Mouse (Mus musculus): ENCODE measurements around the gene Arl8b. TPM values are rescaled to one million over a fixed set of nuclear protein-coding genes. Genes with fewer than 3 reads are reported as not detected.

Arl8b gene
- polyA plus RNA-seq, 1 experiment from 2014 or later: 78.7 TPM

GRCm38 (mm10) chr6:108754376-108754775 is 28.5 kb upstream of the Arl8b start:
- 68% methylated on average over 1 of the region's 1 CpGs for WGBS
- Histone ChIP-seq H3K4me3 (ENCODE audit: low read depth, low read length) (no peak overlapping the region), H3K36me3 (ENCODE audit: control insufficient read depth, insufficient read depth, low read length) (no peaks in the 10 kb centered on the region), H3K9ac (ENCODE audit: low read depth, low read length) (no peak overlapping the region), H3K9me3 (ENCODE audit: control insufficient read depth, low read length) (no peaks in the 10 kb centered on the region), H3K4me1 (ENCODE audit: control insufficient read depth, insufficient read depth, low read length) (no peaks in the 10 kb centered on the region), H3K27me3 (replicated peaks; ENCODE audit: control insufficient read depth, insufficient read depth, low read length) (no peaks in the 10 kb centered on the region), H3K4me2 (ENCODE audit: low read depth, low read length) (no peak overlapping the region), H3K27ac (replicated peaks; ENCODE audit: low read depth, low read length) (no peak overlapping the region)
- ATAC-seq (ENCODE audit: low read depth) (no peak), DNase-seq (ENCODE audit: low spot score) (peak; percentile 30)

GRCm38 (mm10) chr6:108755936-108756335 is 27.0 kb upstream of the Arl8b start:
- no peaks in the 10 kb centered on the region for H3K27me3 ChIP-seq (replicated peaks; ENCODE audit: control insufficient read depth, insufficient read depth, low read length)
- no peak overlapping the region for H3K27ac ChIP-seq (replicated peaks; ENCODE audit: low read depth, low read length)
- DNase-seq (ENCODE audit: low spot score) (no peak), ATAC-seq (ENCODE audit: low read depth) (no peak)
- H3K4me2 ChIP-seq (ENCODE audit: low read depth, low read length): no peak overlapping the region
- WGBS: 91% methylated on average over 7 of the region's 7 CpGs
- no peaks in the 10 kb centered on the region for H3K36me3 ChIP-seq (ENCODE audit: control insufficient read depth, insufficient read depth, low read length)
- H3K9ac ChIP-seq (ENCODE audit: low read depth, low read length): no peak overlapping the region
- no peak overlapping the region for H3K4me3 ChIP-seq (ENCODE audit: low read depth, low read length)
- H3K9me3 ChIP-seq (ENCODE audit: control insufficient read depth, low read length): no peaks in the 10 kb centered on the region
- no peaks in the 10 kb centered on the region for H3K4me1 ChIP-seq (ENCODE audit: control insufficient read depth, insufficient read depth, low read length)

- Histone ChIP-seq H3K36me3 (ENCODE audit: control insufficient read depth, insufficient read depth, low read length) (no peaks in the 10 kb centered on the region), H3K9ac (ENCODE audit: low read depth, low read length) (no peak overlapping the region), H3K9me3 (ENCODE audit: control insufficient read depth, low read length) (no peaks in the 10 kb centered on the region), H3K4me2 (ENCODE audit: low read depth, low read length) (no peak overlapping the region), H3K4me1 (ENCODE audit: control insufficient read depth, insufficient read depth, low read length) (no peaks in the 10 kb centered on the region), H3K27me3 (replicated peaks; ENCODE audit: control insufficient read depth, insufficient read depth, low read length) (no peaks in the 10 kb centered on the region), H3K27ac (replicated peaks; ENCODE audit: low read depth, low read length) (no peak overlapping the region), H3K4me3 (ENCODE audit: low read depth, low read length) (no peak overlapping the region)
- WGBS: 68% methylated on average over 10 of the region's 10 CpGs
- ATAC-seq (ENCODE audit: low read depth) (no peak), DNase-seq (ENCODE audit: low spot score) (no peak)
Measured at GRCm38 (mm10) chr6:108758997-108759697, 23.8 kb upstream of the Arl8b start.

- H3K27ac ChIP-seq (replicated peaks; ENCODE audit: low read depth, low read length): no peak overlapping the region
- no peak overlapping the region for H3K4me3 ChIP-seq (ENCODE audit: low read depth, low read length)
- no peak overlapping the region for H3K9ac ChIP-seq (ENCODE audit: low read depth, low read length)
- no peak for ATAC-seq (ENCODE audit: low read depth)
- H3K27me3 ChIP-seq (replicated peaks; ENCODE audit: control insufficient read depth, insufficient read depth, low read length): no peaks in the 10 kb centered on the region
- 67% methylated on average over 5 of the region's 5 CpGs for WGBS
- no peaks in the 10 kb centered on the region for H3K36me3 ChIP-seq (ENCODE audit: control insufficient read depth, insufficient read depth, low read length)
- no peaks in the 10 kb centered on the region for H3K4me1 ChIP-seq (ENCODE audit: control insufficient read depth, insufficient read depth, low read length)
- DNase-seq (ENCODE audit: low spot score): no peak
- no peaks in the 10 kb centered on the region for H3K9me3 ChIP-seq (ENCODE audit: control insufficient read depth, low read length)
- H3K4me2 ChIP-seq (ENCODE audit: low read depth, low read length): no peak overlapping the region
Measured at GRCm38 (mm10) chr6:108759698-108760039, 23.2 kb upstream of the Arl8b start.

GRCm38 (mm10) chr6:108770880-108771279 is 12.0 kb upstream of the Arl8b start:
- WGBS: 80% methylated on average over 3 of the region's 3 CpGs
- Histone ChIP-seq H3K4me1 (ENCODE audit: control insufficient read depth, insufficient read depth, low read length) (no peaks in the 10 kb centered on the region), H3K27me3 (replicated peaks; ENCODE audit: control insufficient read depth, insufficient read depth, low read length) (no peaks in the 10 kb centered on the region), H3K9ac (ENCODE audit: low read depth, low read length) (no peak overlapping the region), H3K9me3 (ENCODE audit: control insufficient read depth, low read length) (no peaks in the 10 kb centered on the region), H3K27ac (replicated peaks; ENCODE audit: low read depth, low read length) (no peak overlapping the region), H3K4me2 (ENCODE audit: low read depth, low read length) (no peak overlapping the region), H3K36me3 (ENCODE audit: control insufficient read depth, insufficient read depth, low read length) (no peaks in the 10 kb centered on the region), H3K4me3 (ENCODE audit: low read depth, low read length) (no peak overlapping the region)
- no peak for ATAC-seq (ENCODE audit: low read depth)
- DNase-seq (ENCODE audit: low spot score): no peak

GRCm38 (mm10) chr6:108772913-108773312 is 10.0 kb upstream of the Arl8b start:
- no peak overlapping the region for H3K4me2 ChIP-seq (ENCODE audit: low read depth, low read length)
- H3K36me3 ChIP-seq (ENCODE audit: control insufficient read depth, insufficient read depth, low read length): no peaks in the 10 kb centered on the region
- no peak overlapping the region for H3K9ac ChIP-seq (ENCODE audit: low read depth, low read length)
- H3K9me3 ChIP-seq (ENCODE audit: control insufficient read depth, low read length): no peaks in the 10 kb centered on the region
- H3K4me3 ChIP-seq (ENCODE audit: low read depth, low read length): no peak overlapping the region
- no peaks in the 10 kb centered on the region for H3K27me3 ChIP-seq (replicated peaks; ENCODE audit: control insufficient read depth, insufficient read depth, low read length)
- 0 out of 2 replicates have a peak, but pooled peaks have one; percentile 57 for ATAC-seq (ENCODE audit: low read depth)
- DNase-seq (ENCODE audit: low spot score): peak; percentile 59
- WGBS: 16% methylated on average over 9 of the region's 9 CpGs
- no peaks in the 10 kb centered on the region for H3K4me1 ChIP-seq (ENCODE audit: control insufficient read depth, insufficient read depth, low read length)
- H3K27ac ChIP-seq (replicated peaks; ENCODE audit: low read depth, low read length): no peak overlapping the region

- no peak overlapping the region for H3K4me2 ChIP-seq (ENCODE audit: low read depth, low read length)
- H3K36me3 ChIP-seq (ENCODE audit: control insufficient read depth, insufficient read depth, low read length): no peaks in the 10 kb centered on the region
- H3K27ac ChIP-seq (replicated peaks; ENCODE audit: low read depth, low read length): no peak overlapping the region
- H3K4me3 ChIP-seq (ENCODE audit: low read depth, low read length): no peak overlapping the region
- H3K4me1 ChIP-seq (ENCODE audit: control insufficient read depth, insufficient read depth, low read length): no peaks in the 10 kb centered on the region
- ATAC-seq (ENCODE audit: low read depth) (no peak), DNase-seq (ENCODE audit: low spot score) (no peak)
- no peaks in the 10 kb centered on the region for H3K9me3 ChIP-seq (ENCODE audit: control insufficient read depth, low read length)
- 86% methylated on average over 6 of the region's 6 CpGs for WGBS
- H3K9ac ChIP-seq (ENCODE audit: low read depth, low read length): no peak overlapping the region
- no peaks in the 10 kb centered on the region for H3K27me3 ChIP-seq (replicated peaks; ENCODE audit: control insufficient read depth, insufficient read depth, low read length)
Measured at GRCm38 (mm10) chr6:108773480-108773879, 9.4 kb upstream of the Arl8b start.

GRCm38 (mm10) chr6:108776274-108776673 is 6.6 kb upstream of the Arl8b start:
- DNase-seq (ENCODE audit: low spot score): no peak
- Histone ChIP-seq H3K27ac (replicated peaks; ENCODE audit: low read depth, low read length) (no peak overlapping the region), H3K9me3 (ENCODE audit: control insufficient read depth, low read length) (no peaks in the 10 kb centered on the region), H3K9ac (ENCODE audit: low read depth, low read length) (no peak overlapping the region), H3K4me3 (ENCODE audit: low read depth, low read length) (no peak overlapping the region), H3K4me1 (ENCODE audit: control insufficient read depth, insufficient read depth, low read length) (no peaks in the 10 kb centered on the region), H3K36me3 (ENCODE audit: control insufficient read depth, insufficient read depth, low read length) (no peaks in the 10 kb centered on the region), H3K4me2 (ENCODE audit: low read depth, low read length) (no peak overlapping the region), H3K27me3 (replicated peaks; ENCODE audit: control insufficient read depth, insufficient read depth, low read length) (no peaks in the 10 kb centered on the region)
- no peak for ATAC-seq (ENCODE audit: low read depth)

GRCm38 (mm10) chr6:108777560-108778287 is 5.2 kb upstream of the Arl8b start:
- Histone ChIP-seq H3K4me3 (ENCODE audit: low read depth, low read length) (no peak overlapping the region), H3K9me3 (ENCODE audit: control insufficient read depth, low read length) (no peaks in the 10 kb centered on the region), H3K9ac (ENCODE audit: low read depth, low read length) (no peak overlapping the region), H3K4me1 (ENCODE audit: control insufficient read depth, insufficient read depth, low read length) (no peaks in the 10 kb centered on the region; the same call in 1 of the 2 replicates), H3K27ac (replicated peaks; ENCODE audit: low read depth, low read length) (no peak overlapping the region), H3K4me2 (ENCODE audit: low read depth, low read length) (no peak overlapping the region), H3K36me3 (ENCODE audit: control insufficient read depth, insufficient read depth, low read length) (no peaks in the 10 kb centered on the region), H3K27me3 (replicated peaks; ENCODE audit: control insufficient read depth, insufficient read depth, low read length) (no peaks in the 10 kb centered on the region)
- no peak for ATAC-seq (ENCODE audit: low read depth)
- 68% methylated on average over 8 of the region's 8 CpGs for WGBS
- DNase-seq (ENCODE audit: low spot score): no peak
